Mouse (Mus musculus): Measurements from ENCODE around the gene Psenen.

Psenen gene

DNA sequence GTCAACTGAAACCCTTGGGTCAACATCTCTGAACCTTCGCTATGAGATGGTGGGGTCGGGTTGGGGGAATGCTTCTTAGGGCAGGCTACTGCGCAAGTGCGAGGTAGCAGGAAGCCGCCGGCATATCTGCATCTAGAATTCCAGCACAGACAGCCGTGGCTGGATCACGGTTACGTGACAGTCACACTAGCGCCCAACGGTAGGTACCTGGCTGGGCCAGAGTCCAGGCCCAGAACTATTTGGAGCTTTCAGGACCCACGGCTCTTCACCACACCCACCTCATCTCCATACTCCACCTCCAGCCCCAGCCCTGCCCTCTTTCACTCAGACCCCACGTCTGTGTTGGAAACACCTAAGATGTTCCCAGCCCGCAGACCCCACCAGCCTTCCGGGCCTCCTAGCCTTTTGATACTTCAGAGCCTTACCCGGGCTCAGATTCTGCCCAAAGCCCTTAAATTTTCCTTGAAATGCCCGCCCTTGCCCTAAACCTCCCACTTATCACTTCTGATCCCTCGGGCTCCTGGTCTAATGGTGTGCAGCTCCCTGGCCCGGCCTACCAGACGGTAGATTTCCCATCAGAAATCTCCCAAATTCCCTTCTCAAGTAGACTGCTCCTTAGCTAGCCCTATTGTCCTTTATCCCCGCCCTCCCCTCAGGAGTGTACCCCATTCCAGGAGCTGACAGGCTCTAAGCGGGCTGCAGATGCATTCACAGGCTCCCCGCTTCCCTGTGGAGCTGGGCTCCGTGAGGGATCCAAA lies 48.2 kb downstream of the Psenen start:
- DNase-seq (ENCODE audit: low spot score): no peak

Data from adipocyte (in vitro differentiated cells).